Mouse (Mus musculus): ENCODE results near the gene B4galt3. TPM values are rescaled to one million over a fixed set of nuclear protein-coding genes. Genes with fewer than 3 reads are reported as not detected.

B4galt3 gene
- polyA plus RNA-seq, 1 experiment from 2014 or later, result 107 TPM

GRCm38 (mm10) chr1:171272086-171272485, 2.0 kb downstream of the B4galt3 start:
- ATAC-seq (replicated peaks), result no peak
- Histone ChIP-seq H3K27ac (replicated peaks) (no peak overlapping the region), H3K4me2 (replicated peaks) (no peak overlapping the region), H3K4me3 (no peak overlapping the region), H3K9me3 (no peaks in the 10 kb centered on the region), H3K4me1 (peaks cover 28% of the 10 kb centered on the region), H3K9ac (replicated peaks) (no peak overlapping the region), H3K27me3 (no peaks in the 10 kb centered on the region), H3K36me3 (peaks cover 47% of the 10 kb centered on the region)
- 89% methylated on average over 3 of the region's 3 CpGs for WGBS

- Histone ChIP-seq H3K4me1 (peaks cover 28% of the 10 kb centered on the region), H3K36me3 (peaks cover 60% of the 10 kb centered on the region), H3K9ac (replicated peaks) (no peak overlapping the region), H3K4me2 (replicated peaks) (no peak overlapping the region), H3K9me3 (no peaks in the 10 kb centered on the region), H3K27ac (replicated peaks) (no peak overlapping the region), H3K4me3 (no peak overlapping the region), H3K27me3 (no peaks in the 10 kb centered on the region)
- WGBS, result 91% methylated on average over 12 of the region's 12 CpGs
- no peak for ATAC-seq (replicated peaks)
These were observed 4.0 kb downstream of the B4galt3 start for GRCm38 (mm10) chr1:171274171-171274570.

GRCm38 (mm10) chr1:171275144-171275734, 5.1 kb downstream of the B4galt3 start:
- Histone ChIP-seq H3K27me3 (no peaks in the 10 kb centered on the region), H3K4me2 (replicated peaks) (no peak overlapping the region), H3K4me3 (no peak overlapping the region), H3K9ac (replicated peaks) (no peak overlapping the region), H3K36me3 (peaks cover 60% of the 10 kb centered on the region), H3K9me3 (no peaks in the 10 kb centered on the region), H3K4me1 (peaks cover 31% of the 10 kb centered on the region), H3K27ac (replicated peaks) (no peak overlapping the region)
- WGBS, result 68% methylated on average over 11 of the region's 11 CpGs
- no peak for ATAC-seq (replicated peaks)

- H3K36me3 ChIP-seq, result peaks cover 60% of the 10 kb centered on the region
- H3K27me3 ChIP-seq, result no peaks in the 10 kb centered on the region
- H3K4me1 ChIP-seq, result peaks cover 30% of the 10 kb centered on the region
- H3K9me3 ChIP-seq, result no peaks in the 10 kb centered on the region
- no peak for ATAC-seq (replicated peaks)
- H3K4me3 ChIP-seq, result no peak overlapping the region
- no peak overlapping the region for H3K9ac ChIP-seq (replicated peaks)
- WGBS, result 91% methylated on average over 14 of the region's 14 CpGs
- H3K4me2 ChIP-seq (replicated peaks), result no peak overlapping the region
- H3K27ac ChIP-seq (replicated peaks), result no peak overlapping the region
These were observed 6.1 kb downstream of the B4galt3 start for GRCm38 (mm10) chr1:171276110-171276748.

- H3K27ac ChIP-seq (replicated peaks), result no peak overlapping the region
- 89% methylated on average over 10 of the region's 10 CpGs for WGBS
- peaks cover 25% of the 10 kb centered on the region for H3K4me1 ChIP-seq
- no peak overlapping the region for H3K4me3 ChIP-seq
- no peak overlapping the region for H3K4me2 ChIP-seq (replicated peaks)
- no peaks in the 10 kb centered on the region for H3K27me3 ChIP-seq
- H3K36me3 ChIP-seq, result peaks cover 61% of the 10 kb centered on the region
- no peaks in the 10 kb centered on the region for H3K9me3 ChIP-seq
- no peak for ATAC-seq (replicated peaks)
- H3K9ac ChIP-seq (replicated peaks), result no peak overlapping the region
These were observed 7.6 kb downstream of the B4galt3 start for GRCm38 (mm10) chr1:171277736-171278135.

- WGBS, result 94% methylated on average over 8 of the region's 8 CpGs
- peaks cover 56% of the 10 kb centered on the region for H3K36me3 ChIP-seq
These were observed 8.3 kb downstream of the B4galt3 start for GRCm38 (mm10) chr1:171278436-171278835.

GRCm38 (mm10) chr1:171279012-171279705, 9.0 kb downstream of the B4galt3 start:
- Histone ChIP-seq H3K9ac (replicated peaks) (no peak overlapping the region), H3K27ac (replicated peaks) (no peak overlapping the region), H3K4me3 (no peak overlapping the region), H3K9me3 (no peaks in the 10 kb centered on the region), H3K4me1 (peaks cover 25% of the 10 kb centered on the region), H3K4me2 (replicated peaks) (no peak overlapping the region), H3K36me3 (peaks cover 54% of the 10 kb centered on the region), H3K27me3 (no peaks in the 10 kb centered on the region)
- ATAC-seq (replicated peaks), result no peak
- WGBS, result 92% methylated on average over 14 of the region's 14 CpGs

More at GRCm38 (mm10) chr1:171278436-171278835, 8.3 kb downstream of the B4galt3 start:
- no peak for ATAC-seq (replicated peaks)
- H3K4me3 ChIP-seq, result no peak overlapping the region
- no peaks in the 10 kb centered on the region for H3K27me3 ChIP-seq
- H3K27ac ChIP-seq (replicated peaks), result no peak overlapping the region
- H3K9ac ChIP-seq (replicated peaks), result no peak overlapping the region
- H3K4me2 ChIP-seq (replicated peaks), result no peak overlapping the region
- H3K9me3 ChIP-seq, result no peaks in the 10 kb centered on the region
- H3K4me1 ChIP-seq, result peaks cover 25% of the 10 kb centered on the region

GRCm38 (mm10) chr1:171279721-171280120, 9.6 kb downstream of the B4galt3 start:
- H3K27ac ChIP-seq (replicated peaks), result no peak overlapping the region
- 67% methylated on average over 5 of the region's 5 CpGs for WGBS
- peaks cover 25% of the 10 kb centered on the region for H3K4me1 ChIP-seq
- peaks cover 52% of the 10 kb centered on the region for H3K36me3 ChIP-seq
- peak overlapping the region; percentile 55 for H3K4me3 ChIP-seq
- ATAC-seq (replicated peaks), result no peak
- H3K9me3 ChIP-seq, result no peaks in the 10 kb centered on the region
- peak overlapping the region; percentile 60; the same call in 1 of the 2 replicates for H3K9ac ChIP-seq (replicated peaks)
- H3K4me2 ChIP-seq (replicated peaks), result peak overlapping the region; percentile 80
- H3K27me3 ChIP-seq, result no peaks in the 10 kb centered on the region

GRCm38 (mm10) chr1:171280250-171280915, 10.3 kb downstream of the B4galt3 start:
- H3K9ac ChIP-seq (replicated peaks), result peak overlapping the region; percentile 60
- peaks cover 28% of the 10 kb centered on the region for H3K4me1 ChIP-seq
- no peak; the same call in 1 of the 2 replicates for ATAC-seq (replicated peaks)
- no peak overlapping the region for H3K27ac ChIP-seq (replicated peaks)
- peaks cover 46% of the 10 kb centered on the region for H3K36me3 ChIP-seq
- no peaks in the 10 kb centered on the region for H3K9me3 ChIP-seq
- H3K4me2 ChIP-seq (replicated peaks), result peak overlapping the region; percentile 80
- H3K27me3 ChIP-seq, result no peaks in the 10 kb centered on the region
- WGBS, result 1% methylated on average over 25 of the region's 25 CpGs
- peak overlapping the region; percentile 55 for H3K4me3 ChIP-seq

- H3K4me2 ChIP-seq (replicated peaks), result peak within 1 kb of the TSS; percentile 80
- peak; percentile 99 for ATAC-seq (replicated peaks)
- WGBS, result 0% methylated on average over 26 of the region's 26 CpGs
These were observed 10.9 kb downstream of the B4galt3 start, which contains the start of gene Ppox for GRCm38 (mm10) chr1:171280916-171281527. Gene Ppox, minus strand, starts transcription at chr1:171281186.

GRCm38 (mm10) chr1:171281528-171281923, 11.4 kb downstream of the B4galt3 start:
- peak overlapping the region; percentile 80 for H3K4me2 ChIP-seq (replicated peaks)
- ATAC-seq (replicated peaks), result peak; percentile 41
- peaks cover 39% of the 10 kb centered on the region for H3K4me1 ChIP-seq
- WGBS, result 2% methylated on average over 10 of the region's 10 CpGs
- no peaks in the 10 kb centered on the region for H3K9me3 ChIP-seq
- H3K27me3 ChIP-seq, result no peaks in the 10 kb centered on the region
- peak overlapping the region; percentile 55 for H3K4me3 ChIP-seq
- peaks cover 41% of the 10 kb centered on the region for H3K36me3 ChIP-seq
- peak overlapping the region; percentile 79 for H3K27ac ChIP-seq (replicated peaks)
- peak overlapping the region; percentile 45 for H3K9ac ChIP-seq (replicated peaks)

More at GRCm38 (mm10) chr1:171280916-171281527, 10.9 kb downstream of the B4galt3 start, which contains the start of gene Ppox:
- Histone ChIP-seq H3K4me3 (peak within 1 kb of the TSS; percentile 55), H3K9me3 (no peaks in the 10 kb centered on the region), H3K4me1 (peaks cover 34% of the 10 kb centered on the region), H3K27ac (replicated peaks) (peak within 1 kb of the TSS; percentile 79), H3K27me3 (no peaks in the 10 kb centered on the region), H3K9ac (replicated peaks) (peak within 1 kb of the TSS; percentile 60), H3K36me3 (peaks cover 43% of the 10 kb centered on the region)
